Mouse (Mus musculus): ENCODE measurements around the gene Ell. TPM values are rescaled to one million over a fixed set of nuclear protein-coding genes. Genes with fewer than 3 reads are reported as not detected.
A peak's percentile ranks its signal among the peaks of the same experiment; 100 is the strongest.

Ell gene
- polyA plus RNA-seq, 1 experiment from 2014 or later, result 14.9 TPM

DNA sequence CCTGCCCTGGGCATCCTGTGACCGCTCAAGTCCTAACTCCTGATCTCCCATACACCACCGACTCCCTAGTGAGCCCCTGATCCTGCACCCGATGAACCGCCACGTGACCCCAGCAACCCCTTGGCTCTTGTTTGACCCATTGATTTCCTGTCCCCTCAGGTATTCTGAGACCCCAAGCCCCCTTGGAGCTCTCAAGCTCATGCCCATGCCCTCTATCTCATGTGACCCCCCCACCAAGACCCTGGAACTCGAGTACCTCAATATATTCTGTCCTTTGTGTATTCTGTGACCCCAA, 68.3 kb downstream of the Ell start:
- H3K4me1 ChIP-seq (replicated peaks; ENCODE audit: insufficient read depth, low read length), result peaks cover 14% of the 10 kb centered on the region; the same call in 1 of the 2 replicates
- ATAC-seq (replicated peaks; ENCODE audit: low FRiP score, low read depth) (no peak), DNase-seq (ENCODE audit: low spot score) (no peak)
- H3K4me2 ChIP-seq (ENCODE audit: low read length), result peak overlapping the region; percentile 93
- no peaks in the 10 kb centered on the region for H3K9me3 ChIP-seq (replicated peaks; ENCODE audit: low read length)
- H3K4me3 ChIP-seq (replicated peaks; ENCODE audit: low read depth, low read length), result peak overlapping the region; percentile 83
- WGBS, result 14% methylated on average over 6 of the region's 6 CpGs
- TF ChIP-seq CTCF (IDR thresholded peaks at IDR 0.05; ENCODE audit: low read depth), result no peak
- 0 out of 2 replicates have a peak, but pooled peaks cover 2% of the 10 kb centered on the region for H3K36me3 ChIP-seq (ENCODE audit: insufficient read depth, low read length)
- H3K9ac ChIP-seq (ENCODE audit: low read depth, low read length), result peak overlapping the region; percentile 92
- H3K27ac ChIP-seq, result peak overlapping the region; percentile 98
- no peaks in the 10 kb centered on the region for H3K27me3 ChIP-seq (ENCODE audit: insufficient read depth, low read length)

GRCm38 (mm10) chr8:70607898-70608748, 68.9 kb downstream of the Ell start:
- peaks cover 14% of the 10 kb centered on the region; the same call in 1 of the 2 replicates for H3K4me1 ChIP-seq (replicated peaks; ENCODE audit: insufficient read depth, low read length)
- WGBS, result under 1% methylated on average over 79 of the region's 84 CpGs
- ATAC-seq (replicated peaks; ENCODE audit: low FRiP score, low read depth), result no peak

DNA sequence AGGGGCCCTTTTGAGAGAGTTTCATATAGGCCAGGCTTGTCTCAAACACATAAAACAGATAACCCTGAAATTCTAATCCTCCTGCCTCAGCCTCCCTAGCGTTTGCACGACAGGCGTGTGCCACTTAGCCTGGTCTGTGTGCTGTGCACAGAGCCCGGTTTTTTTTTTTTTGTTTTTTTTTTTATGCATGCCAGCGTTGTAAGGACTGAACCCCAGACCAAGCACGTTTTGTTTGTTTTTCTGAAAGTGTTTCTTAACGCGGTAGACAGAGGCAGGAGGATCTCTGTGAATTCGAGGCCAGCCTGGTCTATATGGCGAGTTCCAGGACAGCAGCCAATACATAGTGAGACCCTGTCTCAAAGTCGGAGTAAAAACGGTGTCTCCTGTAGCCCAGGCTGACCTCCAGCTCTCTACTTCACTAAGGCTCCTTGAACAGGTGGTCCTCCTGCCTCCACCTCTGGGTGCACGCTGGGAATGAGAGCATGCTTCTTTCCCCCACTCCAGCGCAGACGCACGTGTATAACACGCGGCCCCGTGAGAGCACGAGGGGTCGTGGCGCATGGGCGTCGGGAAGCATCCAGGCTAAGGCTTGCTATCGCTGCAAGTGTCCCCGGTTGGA, 69.6 kb downstream of the Ell start, which contains the start of gene Ssbp4:
Ssbp4 (minus strand) TSS at position 124 of the 619 bp plus-strand sequence.
- TF ChIP-seq CTCF (IDR thresholded peaks at IDR 0.05; ENCODE audit: low read depth), result no peak
- no peak for ATAC-seq (replicated peaks; ENCODE audit: low FRiP score, low read depth)
- WGBS, result 3% methylated on average over 26 of the region's 26 CpGs

More at GRCm38 (mm10) chr8:70607898-70608748, 68.9 kb downstream of the Ell start:
- no peak for TF ChIP-seq CTCF (IDR thresholded peaks at IDR 0.05; ENCODE audit: low read depth)
- peak overlapping the region; percentile 93 for H3K4me2 ChIP-seq (ENCODE audit: low read length)
- DNase-seq (ENCODE audit: low spot score), result peak; percentile 68
- peak overlapping the region; percentile 98 for H3K27ac ChIP-seq
- H3K9me3 ChIP-seq (replicated peaks; ENCODE audit: low read length), result no peaks in the 10 kb centered on the region
- H3K36me3 ChIP-seq (ENCODE audit: insufficient read depth, low read length), result no peaks in the 10 kb centered on the region
- no peaks in the 10 kb centered on the region for H3K27me3 ChIP-seq (ENCODE audit: insufficient read depth, low read length)
- peak overlapping the region; percentile 83 for H3K4me3 ChIP-seq (replicated peaks; ENCODE audit: low read depth, low read length)
- H3K9ac ChIP-seq (ENCODE audit: low read depth, low read length), result peak overlapping the region; percentile 92

GRCm38 (mm10) chr8:70609368-70609848, 70.2 kb downstream of the Ell start:
- Histone ChIP-seq H3K9me3 (replicated peaks; ENCODE audit: low read length) (no peaks in the 10 kb centered on the region), H3K36me3 (ENCODE audit: insufficient read depth, low read length) (no peaks in the 10 kb centered on the region), H3K4me1 (replicated peaks; ENCODE audit: insufficient read depth, low read length) (peaks cover 14% of the 10 kb centered on the region; the same call in 1 of the 2 replicates), H3K4me2 (ENCODE audit: low read length) (peak overlapping the region; percentile 93), H3K4me3 (replicated peaks; ENCODE audit: low read depth, low read length) (peak overlapping the region; percentile 41), H3K27ac (peak overlapping the region; percentile 98), H3K27me3 (ENCODE audit: insufficient read depth, low read length) (no peaks in the 10 kb centered on the region), H3K9ac (ENCODE audit: low read depth, low read length) (peak overlapping the region; percentile 74)
- no peak; the same call in 1 of the 2 replicates for TF ChIP-seq CTCF (IDR thresholded peaks at IDR 0.05; ENCODE audit: low read depth)
- WGBS, result 1% methylated on average over 39 of the region's 39 CpGs
- DNase-seq (ENCODE audit: low spot score) (peak; percentile 93), ATAC-seq (replicated peaks; ENCODE audit: low FRiP score, low read depth) (peak; percentile 71)

More for the DNA sequence above, 69.6 kb downstream of the Ell start, which contains the start of gene Ssbp4:
- no peak for DNase-seq (ENCODE audit: low spot score)
- Histone ChIP-seq H3K27ac (peak within 1 kb of the TSS; percentile 98), H3K9me3 (replicated peaks; ENCODE audit: low read length) (no peaks in the 10 kb centered on the region), H3K4me2 (ENCODE audit: low read length) (peak within 1 kb of the TSS; percentile 93), H3K9ac (ENCODE audit: low read depth, low read length) (peak within 1 kb of the TSS; percentile 92), H3K36me3 (ENCODE audit: insufficient read depth, low read length) (no peaks in the 10 kb centered on the region), H3K4me1 (replicated peaks; ENCODE audit: insufficient read depth, low read length) (peaks cover 14% of the 10 kb centered on the region; the same call in 1 of the 2 replicates), H3K27me3 (ENCODE audit: insufficient read depth, low read length) (no peaks in the 10 kb centered on the region), H3K4me3 (replicated peaks; ENCODE audit: low read depth, low read length) (peak within 1 kb of the TSS; percentile 83)

- ATAC-seq (replicated peaks; ENCODE audit: low FRiP score, low read depth), result peak; percentile 58
- Histone ChIP-seq H3K9me3 (replicated peaks; ENCODE audit: low read length) (no peaks in the 10 kb centered on the region), H3K36me3 (ENCODE audit: insufficient read depth, low read length) (no peaks in the 10 kb centered on the region), H3K9ac (ENCODE audit: low read depth, low read length) (peak overlapping the region; percentile 74), H3K4me2 (ENCODE audit: low read length) (peak overlapping the region; percentile 93), H3K27ac (peak overlapping the region; percentile 98), H3K27me3 (ENCODE audit: insufficient read depth, low read length) (no peaks in the 10 kb centered on the region), H3K4me1 (replicated peaks; ENCODE audit: insufficient read depth, low read length) (peaks cover 14% of the 10 kb centered on the region; the same call in 1 of the 2 replicates), H3K4me3 (replicated peaks; ENCODE audit: low read depth, low read length) (peak overlapping the region; percentile 41)
- WGBS, result under 1% methylated on average over 41 of the region's 45 CpGs
- peak; percentile 98 for DNase-seq (ENCODE audit: low spot score)
- no peak for TF ChIP-seq CTCF (IDR thresholded peaks at IDR 0.05; ENCODE audit: low read depth)
Measured at GRCm38 (mm10) chr8:70609849-70610795, 70.9 kb downstream of the Ell start.
